Mouse (Mus musculus): Measurements from ENCODE around the gene Gm13279.
"Not testable (repeated sequence)": the region's sequence is repeated elsewhere in the genome, so short reads cannot be mapped to it uniquely, and the experiment has no call there.

GRCm38 (mm10) chr4:88756581-88757513 is 40.4 kb upstream of the Gm13279 start:
- not testable (repeated sequence) for TF ChIP-seq NELFE (IDR thresholded peaks at IDR 0.05; ENCODE audit: low read depth, low read length); RAD21 (IDR thresholded peaks at IDR 0.05; ENCODE audit: low read depth, low read length); MAFK (IDR thresholded peaks at IDR 0.05; ENCODE audit: borderline replicate concordance, low read depth, low read length); SMC3 (IDR thresholded peaks at IDR 0.05; ENCODE audit: low read depth, low read length); CTCF (IDR thresholded peaks at IDR 0.05 in 2 of 3, conservative IDR thresholded peaks at IDR 0.05 in 1 of 3; ENCODE audit: control insufficient read depth in 1 of 3, insufficient read depth in 1 of 3, low read depth in 2 of 3, low read length in 3 of 3, poor library complexity in 1 of 3, severe bottlenecking in 1 of 3); ELF1 (IDR thresholded peaks at IDR 0.05; ENCODE audit: low read depth, low read length); ZC3H11A (IDR thresholded peaks at IDR 0.05; ENCODE audit: low read depth, low read length); POLR2A (IDR thresholded peaks at IDR 0.05; ENCODE audit: control insufficient read depth in 1 of 2, insufficient read depth in 1 of 2, low read depth in 1 of 2, low read length in 2 of 2, poor library complexity in 1 of 2); E2F4 (IDR thresholded peaks at IDR 0.05; ENCODE audit: borderline replicate concordance, low read depth, low read length)
